Mouse (Mus musculus): ENCODE results near the gene Aspg.

- TF ChIP-seq HCFC1 (IDR thresholded peaks at IDR 0.05; ENCODE audit: borderline replicate concordance, insufficient read depth, low read length) (no peak), ZC3H11A (IDR thresholded peaks at IDR 0.05; ENCODE audit: borderline replicate concordance, low read depth, low read length) (no peak), ZNF384 (IDR thresholded peaks at IDR 0.05; ENCODE audit: low read depth, low read length) (no peak), CHD2 (IDR thresholded peaks at IDR 0.05; ENCODE audit: low read depth, low read length) (no peak)
These were observed 5.8 kb downstream of the Aspg start for GRCm38 (mm10) chr12:112112235-112112634.
